Mouse (Mus musculus): ENCODE measurements at regions not wholly inside any gene's neighbourhood (a gene's known extent, or its start where the extent isn't known, plus 50 kb on each side); places are given as distances from the start of the nearest gene placed in this dataset.
"Not testable (repeated sequence)": the region's sequence is repeated elsewhere in the genome, so short reads cannot be mapped to it uniquely, and the experiment has no call there.

GRCm38 (mm10) chr1:43301866-43302571 lies 105.2 kb upstream of the Fhl2 start:
- intact Hi-C loops (cut with DNase I; ENCODE audit: low total_unique reads): loop anchor here (5.0 to 10.0 kb wide), 2 partner anchors 243 to 335 kb away; no protein-coding TSS in a partner anchor
- DNase-seq: no peak

GRCm38 (mm10) chr1:43302657-43303056 lies 105.9 kb upstream of the Fhl2 start:
- DNase-seq: no peak
- intact Hi-C loops (cut with DNase I; ENCODE audit: low total_unique reads): loop anchor here (5.0 to 10.0 kb wide), 2 partner anchors 242 to 335 kb away; no protein-coding TSS in a partner anchor

GRCm38 (mm10) chr1:43305349-43306278 lies 108.8 kb upstream of the Fhl2 start:
- no peak for DNase-seq
- intact Hi-C loops (cut with DNase I; ENCODE audit: low total_unique reads): loop anchor here (10.0 kb wide), 1 partner anchor 239 kb away; no protein-coding TSS in a partner anchor

GRCm38 (mm10) chr1:43310711-43311695 lies 114.2 kb upstream of the Fhl2 start:
- peak; percentile 16 for DNase-seq
- intact Hi-C loops (cut with DNase I; ENCODE audit: low total_unique reads): no loop called here

GRCm38 (mm10) chr1:43316331-43316730 lies 119.5 kb upstream of the Fhl2 start:
- DNase-seq; intact Hi-C loops (cut with DNase I; ENCODE audit: low total_unique reads): not testable (repeated sequence)

GRCm38 (mm10) chr1:43317076-43317871 lies 120.5 kb upstream of the Fhl2 start:
- DNase-seq: no peak
- intact Hi-C loops (cut with DNase I; ENCODE audit: low total_unique reads): no loop called here

GRCm38 (mm10) chr1:43333488-43333887 lies 110.9 kb upstream of the Nck2 start:
- DNase-seq; intact Hi-C loops (cut with DNase I; ENCODE audit: low total_unique reads): not testable (repeated sequence)

- peak; percentile 63 for DNase-seq
- intact Hi-C loops (cut with DNase I; ENCODE audit: low total_unique reads): no loop called here
Observed at GRCm38 (mm10) chr1:43337168-43337784, 107.1 kb upstream of the Nck2 start.

GRCm38 (mm10) chr1:43338096-43338915 lies 106.1 kb upstream of the Nck2 start:
- DNase-seq: no peak
- intact Hi-C loops (cut with DNase I; ENCODE audit: low total_unique reads): no loop called here

GRCm38 (mm10) chr1:43342848-43343247 lies 101.5 kb upstream of the Nck2 start:
- DNase-seq: no peak
- intact Hi-C loops (cut with DNase I; ENCODE audit: low total_unique reads): no loop called here

- intact Hi-C loops (cut with DNase I; ENCODE audit: low total_unique reads): no loop called here
- DNase-seq: no peak
Observed at GRCm38 (mm10) chr1:43343410-43343809, 101.0 kb upstream of the Nck2 start.

GRCm38 (mm10) chr1:43344001-43344400 lies 100.4 kb upstream of the Nck2 start:
- intact Hi-C loops (cut with DNase I; ENCODE audit: low total_unique reads): no loop called here
- DNase-seq: no peak

- DNase-seq: no peak
- intact Hi-C loops (cut with DNase I; ENCODE audit: low total_unique reads): no loop called here
Observed at GRCm38 (mm10) chr1:43347152-43347551, 97.2 kb upstream of the Nck2 start.

- no peak for DNase-seq
- intact Hi-C loops (cut with DNase I; ENCODE audit: low total_unique reads): no loop called here
Observed at GRCm38 (mm10) chr1:43349966-43350365, 94.4 kb upstream of the Nck2 start.

GRCm38 (mm10) chr1:43358191-43358590 lies 86.2 kb upstream of the Nck2 start:
- intact Hi-C loops (cut with DNase I; ENCODE audit: low total_unique reads): no loop called here
- DNase-seq: peak; percentile 46

GRCm38 (mm10) chr1:43359662-43360061 lies 84.7 kb upstream of the Nck2 start:
- no peak for DNase-seq
- intact Hi-C loops (cut with DNase I; ENCODE audit: low total_unique reads): loop anchor here (10.0 kb wide), 1 partner anchor 85 kb away; the partner anchor contains the start of gene Nck2

GRCm38 (mm10) chr1:43360291-43360690 lies 84.1 kb upstream of the Nck2 start:
- no peak for DNase-seq
- intact Hi-C loops (cut with DNase I; ENCODE audit: low total_unique reads): loop anchor here (10.0 kb wide), 1 partner anchor 85 kb away; the partner anchor contains the start of gene Nck2
